Mouse (Mus musculus): ENCODE measurements around the gene Twnk. TPM values are rescaled to one million over a fixed set of nuclear protein-coding genes. Genes with fewer than 3 reads are reported as not detected.
A peak's percentile ranks its signal among the peaks of the same experiment; 100 is the strongest.
"Not testable (repeated sequence)": the region's sequence is repeated elsewhere in the genome, so short reads cannot be mapped to it uniquely, and the experiment has no call there.

The Twnk gene
- polyA plus RNA-seq, 1 experiment: 5.9 TPM

DNA sequence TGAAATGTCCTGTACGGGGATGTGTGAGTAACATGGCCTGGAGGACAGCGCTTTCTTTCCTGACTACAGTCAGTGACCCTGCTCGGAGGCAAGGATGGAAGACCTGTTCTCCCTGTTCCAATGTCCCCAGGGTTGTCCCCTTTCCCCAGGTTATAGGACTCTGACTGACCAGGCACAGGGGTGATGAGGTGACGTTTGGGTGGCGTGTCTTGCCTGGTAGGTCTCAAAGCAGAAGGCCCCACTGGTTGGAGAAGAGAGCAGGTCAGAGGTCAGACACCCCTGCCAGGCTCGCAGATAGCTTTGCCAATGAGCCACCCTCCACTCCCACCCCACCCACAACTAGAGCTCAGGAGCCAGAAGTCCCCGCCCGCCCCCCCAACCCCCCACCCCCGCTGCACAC, 24.1 kb downstream of the Twnk start:
- H3K4me1 ChIP-seq (ENCODE audit: control insufficient read depth, insufficient read depth, insufficient read length, low read length): peaks cover 18% of the 10 kb centered on the region
- TF ChIP-seq POLR2A (IDR thresholded peaks at IDR 0.05; ENCODE audit: low read depth, low read length): no peak
- no peak for TF ChIP-seq CTCF (IDR thresholded peaks at IDR 0.05; ENCODE audit: extremely low read depth, insufficient read length, insufficient replicate concordance, low read depth, low read length)
- WGBS: 69% methylated on average over 9 of the region's 9 CpGs
- no peak overlapping the region for H3K4me3 ChIP-seq (ENCODE audit: low read depth, low read length)
- no peaks in the 10 kb centered on the region for H3K27me3 ChIP-seq (ENCODE audit: control insufficient read depth, insufficient read depth, low read length)
- peaks cover 17% of the 10 kb centered on the region for H3K36me3 ChIP-seq (ENCODE audit: control insufficient read depth, insufficient read depth, low read length)
- H3K27ac ChIP-seq (ENCODE audit: insufficient read depth, low read depth, low read length): no peak overlapping the region

DNA sequence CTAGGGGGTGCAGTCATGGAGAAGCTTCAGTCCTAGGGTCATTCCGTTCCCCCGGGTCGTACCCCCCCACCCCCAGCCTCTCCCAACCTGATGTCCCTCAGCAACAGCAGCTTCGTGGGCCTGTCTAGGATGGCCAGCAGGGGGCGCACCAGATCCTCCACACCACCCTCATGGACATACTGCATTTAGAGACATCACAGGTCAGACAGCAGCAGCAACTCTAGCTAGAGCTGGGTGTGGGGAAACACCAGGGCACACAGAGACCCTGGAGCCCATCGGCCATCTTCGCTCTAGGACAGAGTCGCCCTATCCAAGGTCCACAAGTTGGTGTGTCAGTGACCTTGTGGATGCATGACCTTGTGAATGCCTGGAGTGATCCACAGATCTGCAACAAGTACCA, 24.6 kb downstream of the Twnk start:
- Histone ChIP-seq H3K4me3 (ENCODE audit: low read depth, low read length) (no peak overlapping the region), H3K36me3 (ENCODE audit: control insufficient read depth, insufficient read depth, low read length) (peaks cover 14% of the 10 kb centered on the region), H3K27ac (ENCODE audit: insufficient read depth, low read depth, low read length) (no peak overlapping the region), H3K4me1 (ENCODE audit: control insufficient read depth, insufficient read depth, insufficient read length, low read length) (peaks cover 18% of the 10 kb centered on the region), H3K27me3 (ENCODE audit: control insufficient read depth, insufficient read depth, low read length) (no peaks in the 10 kb centered on the region)
- TF ChIP-seq POLR2A (IDR thresholded peaks at IDR 0.05; ENCODE audit: low read depth, low read length) (no peak), CTCF (IDR thresholded peaks at IDR 0.05; ENCODE audit: extremely low read depth, insufficient read length, insufficient replicate concordance, low read depth, low read length) (peak; percentile 86)
- 26% methylated on average over 8 of the region's 8 CpGs for WGBS

DNA sequence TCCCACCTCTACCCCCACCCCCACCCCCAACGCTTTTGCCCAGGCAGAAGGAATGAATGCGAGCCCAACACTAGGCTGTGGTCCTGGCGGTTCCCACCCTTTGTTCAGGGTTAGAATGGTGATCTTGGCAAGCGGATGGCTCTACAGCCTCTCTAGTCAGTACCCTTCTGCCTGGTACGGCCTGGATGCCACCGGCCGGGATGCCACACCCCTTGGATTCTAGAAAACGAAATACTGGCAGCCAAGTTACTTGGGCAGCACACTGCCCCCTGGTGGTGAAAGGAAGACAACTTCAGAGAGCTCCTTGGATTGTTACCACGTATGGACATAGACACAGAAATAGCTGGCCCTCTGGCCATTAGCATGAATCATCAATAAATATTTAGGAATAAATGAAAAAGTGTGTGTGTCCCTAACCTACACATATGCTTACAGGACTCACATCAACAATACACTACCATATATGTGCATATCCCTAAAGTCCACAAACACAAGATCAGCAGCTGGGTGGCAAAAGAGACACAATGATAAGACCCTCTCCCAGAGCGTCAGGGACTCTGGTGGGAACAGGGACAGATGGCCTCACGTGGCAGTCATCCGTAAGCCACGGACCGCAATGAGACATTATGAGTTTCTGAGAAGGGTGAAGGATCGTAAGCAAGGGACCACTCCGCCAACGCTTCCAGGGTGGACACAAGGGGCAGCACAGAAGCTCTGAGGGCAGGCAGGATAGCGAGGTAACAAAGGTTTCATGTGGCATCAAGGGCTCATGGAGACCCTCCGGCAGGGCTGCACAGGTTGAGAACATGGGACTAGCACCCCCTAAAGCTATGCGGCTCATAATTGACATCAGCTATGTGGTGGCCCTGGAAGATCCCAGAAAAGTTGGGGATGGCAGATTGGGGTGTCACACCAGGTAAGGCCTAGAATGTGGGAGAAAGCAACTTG, 25.6 kb downstream of the Twnk start:
- H3K27me3 ChIP-seq (ENCODE audit: control insufficient read depth, insufficient read depth, low read length): no peaks in the 10 kb centered on the region
- peaks cover 8% of the 10 kb centered on the region for H3K36me3 ChIP-seq (ENCODE audit: control insufficient read depth, insufficient read depth, low read length)
- no peak overlapping the region for H3K27ac ChIP-seq (ENCODE audit: insufficient read depth, low read depth, low read length)
- peak overlapping the region; percentile 35 for H3K4me3 ChIP-seq (ENCODE audit: low read depth, low read length)
- H3K4me1 ChIP-seq (ENCODE audit: control insufficient read depth, insufficient read depth, insufficient read length, low read length): peaks cover 18% of the 10 kb centered on the region
- TF ChIP-seq CTCF (IDR thresholded peaks at IDR 0.05; ENCODE audit: extremely low read depth, insufficient read length, insufficient replicate concordance, low read depth, low read length) (peak; percentile 82; the same call in 1 of the 2 replicates), POLR2A (IDR thresholded peaks at IDR 0.05; ENCODE audit: low read depth, low read length) (no peak)
- WGBS: 31% methylated on average over 20 of the region's 20 CpGs

DNA sequence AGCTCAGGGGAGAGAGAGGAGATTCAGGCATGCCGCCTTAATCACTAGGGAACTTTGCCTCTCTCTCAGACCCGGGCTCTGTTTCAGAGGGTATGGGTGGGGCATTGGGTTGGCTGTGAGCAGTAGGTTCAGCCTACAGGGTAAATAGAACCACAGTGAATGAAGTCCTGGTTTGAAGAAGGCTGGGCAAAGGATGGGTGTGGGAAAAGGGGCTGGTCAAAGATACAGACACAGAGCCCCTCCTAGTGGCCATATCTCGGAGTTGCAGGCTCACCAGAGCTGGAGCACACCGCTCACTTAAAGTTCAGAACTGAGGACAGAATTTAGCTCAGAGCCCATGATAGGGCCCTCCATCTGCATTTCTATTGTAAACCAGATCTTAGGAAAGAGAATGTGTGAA, 26.3 kb downstream of the Twnk start:
- 0 out of 2 replicates have a peak, but pooled peaks cover 2% of the 10 kb centered on the region for H3K36me3 ChIP-seq (ENCODE audit: control insufficient read depth, insufficient read depth, low read length)
- WGBS: 9% methylated on average over 4 of the region's 4 CpGs
- H3K4me3 ChIP-seq (ENCODE audit: low read depth, low read length): no peak overlapping the region
- TF ChIP-seq POLR2A (IDR thresholded peaks at IDR 0.05; ENCODE audit: low read depth, low read length) (no peak), CTCF (IDR thresholded peaks at IDR 0.05; ENCODE audit: extremely low read depth, insufficient read length, insufficient replicate concordance, low read depth, low read length) (peak; percentile 93; the same call in 1 of the 2 replicates)
- H3K27ac ChIP-seq (ENCODE audit: insufficient read depth, low read depth, low read length): no peak overlapping the region
- no peaks in the 10 kb centered on the region for H3K27me3 ChIP-seq (ENCODE audit: control insufficient read depth, insufficient read depth, low read length)
- H3K4me1 ChIP-seq (ENCODE audit: control insufficient read depth, insufficient read depth, insufficient read length, low read length): peaks cover 18% of the 10 kb centered on the region

DNA sequence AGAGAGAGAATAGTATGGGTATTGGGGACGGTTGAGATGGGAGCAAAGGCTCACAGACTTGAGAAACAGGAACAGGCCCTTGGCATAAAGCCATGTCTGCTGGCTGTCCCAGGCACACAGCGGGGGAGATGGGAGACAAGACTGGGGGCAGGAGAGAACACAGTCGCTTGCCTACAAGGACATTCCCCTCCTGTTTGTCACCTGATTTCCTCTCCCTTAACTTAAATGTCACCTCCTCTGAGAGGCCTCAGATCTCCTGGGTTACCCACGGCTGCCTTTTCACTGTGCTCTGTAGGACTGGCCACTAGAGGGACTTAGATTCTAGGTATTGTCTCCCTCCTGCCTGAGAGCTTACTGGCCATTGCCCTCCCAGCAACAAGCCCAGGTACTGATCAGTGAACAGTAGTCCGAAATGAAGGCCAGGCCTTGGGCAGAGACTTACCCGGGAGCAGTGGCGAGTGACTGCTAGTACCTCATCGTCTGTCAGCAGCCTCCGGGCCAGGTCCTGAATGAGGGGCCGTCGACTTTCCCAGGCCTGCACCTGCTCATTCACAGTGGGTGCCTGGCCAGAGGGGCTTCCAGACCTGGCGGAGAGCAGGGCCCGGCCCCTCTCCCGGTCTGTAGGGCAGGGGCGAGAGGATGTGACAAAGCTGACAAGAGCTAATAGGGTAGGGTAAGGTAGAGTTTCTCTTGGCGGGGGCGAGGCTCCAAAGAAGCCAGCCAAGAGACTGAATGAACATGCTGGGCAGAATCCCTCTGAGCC, 27.3 kb downstream of the Twnk start:
- Histone ChIP-seq H3K36me3 (ENCODE audit: control insufficient read depth, insufficient read depth, low read length) (no peaks in the 10 kb centered on the region), H3K4me1 (ENCODE audit: control insufficient read depth, insufficient read depth, insufficient read length, low read length) (peaks cover 15% of the 10 kb centered on the region), H3K27me3 (ENCODE audit: control insufficient read depth, insufficient read depth, low read length) (no peaks in the 10 kb centered on the region), H3K27ac (ENCODE audit: insufficient read depth, low read depth, low read length) (no peak overlapping the region), H3K4me3 (ENCODE audit: low read depth, low read length) (no peak overlapping the region)
- WGBS: 62% methylated on average over 17 of the region's 17 CpGs
- TF ChIP-seq POLR2A (IDR thresholded peaks at IDR 0.05; ENCODE audit: low read depth, low read length) (no peak), CTCF (IDR thresholded peaks at IDR 0.05; ENCODE audit: extremely low read depth, insufficient read length, insufficient replicate concordance, low read depth, low read length) (peak; percentile 23; the same call in 1 of the 2 replicates)

DNA sequence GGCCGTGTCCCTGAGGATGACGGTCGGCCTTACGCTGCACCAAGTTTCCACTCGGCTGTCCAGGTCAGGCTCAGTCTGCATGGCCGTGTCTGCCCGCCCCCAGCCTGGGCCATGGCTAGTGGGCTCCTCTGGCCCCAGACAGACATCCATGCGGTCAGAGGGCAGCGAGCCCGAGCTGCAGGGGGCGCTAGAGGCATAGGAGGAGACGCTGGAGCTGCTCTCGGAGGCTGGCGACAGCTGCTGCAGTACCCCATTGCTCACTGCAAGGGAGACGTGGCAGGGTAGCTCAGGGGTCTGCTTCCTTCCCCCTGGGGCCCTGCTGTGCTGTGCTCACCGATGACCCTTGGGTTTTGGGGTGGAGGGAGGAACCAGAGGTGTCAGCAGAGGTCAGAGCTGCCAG, 31.4 kb downstream of the Twnk start:
- TF ChIP-seq CTCF (IDR thresholded peaks at IDR 0.05; ENCODE audit: extremely low read depth, insufficient read length, insufficient replicate concordance, low read depth, low read length): 0 out of 2 replicates have a peak, but pooled peaks have one; percentile 37
- no peak for TF ChIP-seq POLR2A (IDR thresholded peaks at IDR 0.05; ENCODE audit: low read depth, low read length)
- Histone ChIP-seq H3K4me1 (ENCODE audit: control insufficient read depth, insufficient read depth, insufficient read length, low read length) (no peaks in the 10 kb centered on the region), H3K4me3 (ENCODE audit: low read depth, low read length) (no peak overlapping the region), H3K36me3 (ENCODE audit: control insufficient read depth, insufficient read depth, low read length) (no peaks in the 10 kb centered on the region), H3K27ac (ENCODE audit: insufficient read depth, low read depth, low read length) (no peak overlapping the region), H3K27me3 (ENCODE audit: control insufficient read depth, insufficient read depth, low read length) (no peaks in the 10 kb centered on the region)
- 42% methylated on average over 16 of the region's 16 CpGs for WGBS

DNA sequence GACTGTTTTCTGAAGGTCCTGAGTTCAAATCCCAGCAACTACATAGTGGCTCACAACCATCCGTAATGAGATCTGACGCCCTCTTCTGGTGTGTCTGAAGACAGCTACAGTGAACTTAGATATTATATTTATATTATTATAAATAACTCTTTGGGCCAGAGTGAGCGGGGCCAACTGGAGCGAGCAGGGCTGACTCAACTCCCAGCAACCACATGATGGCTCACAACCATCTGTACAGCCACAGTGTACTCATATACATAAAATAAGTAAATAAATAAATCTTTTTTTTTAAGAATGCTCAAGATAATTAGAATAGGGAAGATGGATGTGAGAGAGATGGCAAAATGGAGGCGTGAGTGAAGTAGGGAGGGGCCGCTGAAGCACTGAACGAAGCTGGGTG, 32.7 kb downstream of the Twnk start:
- H3K36me3 ChIP-seq (ENCODE audit: control insufficient read depth, insufficient read depth, low read length); H3K27ac ChIP-seq (ENCODE audit: insufficient read depth, low read depth, low read length); H3K27me3 ChIP-seq (ENCODE audit: control insufficient read depth, insufficient read depth, low read length); H3K4me3 ChIP-seq (ENCODE audit: low read depth, low read length); H3K4me1 ChIP-seq (ENCODE audit: control insufficient read depth, insufficient read depth, insufficient read length, low read length): not testable (repeated sequence)
- WGBS: 85% methylated on average over 7 of the region's 7 CpGs

Measured in small intestine, adult 2 months (tissue).